Mouse (Mus musculus): ENCODE data around the gene Tyro3. TPM values are rescaled to one million over a fixed set of nuclear protein-coding genes. Genes with fewer than 3 reads are reported as not detected.

The Tyro3 gene
- polyA plus RNA-seq (2012; rRNA removed): 18.0 and 21.9 TPM in 2 replicates

DNA sequence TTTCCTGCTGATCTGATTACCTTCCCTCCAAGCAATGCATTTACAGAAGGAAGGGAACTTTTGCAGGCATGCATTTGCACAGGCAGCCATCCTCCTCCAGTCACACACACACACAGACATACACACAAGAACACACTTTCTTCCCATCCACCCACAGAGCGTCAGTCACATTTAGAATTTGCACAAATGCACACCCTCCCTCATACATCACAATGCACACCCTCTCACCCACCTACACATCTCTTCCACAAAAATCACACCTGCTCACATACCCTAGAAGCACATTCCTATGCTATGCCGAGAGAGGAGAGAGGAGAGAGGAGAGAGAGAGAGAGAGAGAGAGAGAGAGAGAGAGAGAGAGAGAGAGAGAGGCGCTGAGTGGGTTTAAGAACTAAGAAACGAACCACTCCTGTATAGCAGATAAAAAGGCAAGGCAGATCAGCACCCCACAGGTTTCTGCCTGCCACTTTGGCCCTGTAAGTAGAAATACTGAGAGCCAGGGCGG, at the start of gene Tyro3:
Gene Tyro3 (plus strand): TSS at position 455 of the 505 bp plus-strand sequence.

DNA sequence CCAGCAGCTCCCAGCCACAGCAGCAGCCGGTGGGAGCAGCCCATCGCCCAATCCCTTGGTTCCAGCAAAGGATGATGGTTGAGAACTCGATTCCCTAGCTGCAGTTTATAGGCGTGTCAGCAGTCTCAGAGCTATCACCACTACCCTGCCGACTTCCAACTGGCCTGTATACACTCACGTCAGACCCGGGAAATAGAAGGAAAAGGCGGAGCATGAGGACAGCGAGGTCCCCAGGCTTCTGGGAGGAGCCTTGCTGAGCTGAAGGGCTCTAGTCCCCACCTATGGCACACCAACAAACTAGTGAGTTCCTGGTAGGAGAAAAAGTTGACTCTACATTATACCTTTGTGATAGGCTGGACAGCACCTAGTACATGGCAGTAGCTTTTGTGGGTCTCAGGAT, 37.3 kb upstream of the Tyro3 start, which contains the start of gene Ltk:
Gene Ltk (minus strand): TSS at position 181 of the 400 bp plus-strand sequence.

DNA sequence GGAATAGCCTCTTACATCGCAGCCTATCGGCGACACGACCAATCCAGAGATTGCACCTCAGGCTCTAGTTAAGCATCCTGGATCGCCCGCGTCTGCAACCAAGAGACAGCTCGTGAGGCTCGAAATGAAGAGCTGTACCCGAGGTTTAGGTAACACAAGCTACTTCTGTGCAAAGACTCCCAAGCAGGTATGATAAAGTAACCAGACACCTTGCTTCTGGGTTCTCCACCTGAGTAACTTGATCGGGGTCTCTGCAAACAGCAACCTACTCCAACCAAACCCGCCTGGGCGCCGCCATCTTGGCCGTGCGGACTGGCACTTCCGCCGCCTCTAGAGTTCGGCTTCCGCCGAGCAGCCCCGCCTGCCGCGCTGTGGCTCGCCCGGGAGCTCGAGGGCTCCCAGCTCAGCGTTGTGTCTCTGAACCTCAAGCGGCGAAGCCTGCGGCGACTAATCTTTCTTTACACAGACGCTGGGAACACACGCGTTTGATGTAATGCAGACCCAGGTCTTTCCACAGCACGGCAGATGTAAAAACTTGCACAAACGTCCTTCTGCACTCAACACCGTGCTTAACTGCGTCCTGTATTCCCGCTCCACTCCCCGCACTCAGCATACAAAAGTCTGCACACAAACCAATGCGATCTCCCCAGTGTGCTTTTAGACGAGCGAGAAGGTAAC, 10.2 kb upstream of the Tyro3 start, which contains the start of gene Rpap1:
Gene Rpap1 (minus strand): TSS at position 332 of the 678 bp plus-strand sequence.

Other genes with a start within 250 kb of the Tyro3 start
- gene Nusap1, start 179.4 kb upstream of the Tyro3 start, polyA plus RNA-seq (2012; rRNA removed): 0.10 and 0.21 TPM in 2 replicates
- gene Oip5, start 179.3 kb upstream of the Tyro3 start, polyA plus RNA-seq (2012; rRNA removed): 2.5 and 3.0 TPM in 2 replicates
- 0.22 and 0.49 TPM in 2 replicates for gene Ndufaf1, start 134.9 kb upstream of the Tyro3 start, polyA plus RNA-seq (2012; rRNA removed)
- 3.2 and 3.7 TPM in 2 replicates for gene Rtf1, start 122.7 kb upstream of the Tyro3 start, polyA plus RNA-seq (2012; rRNA removed)
- 10.1 and 12.8 TPM in 2 replicates for gene Itpka, start 55.4 kb upstream of the Tyro3 start, polyA plus RNA-seq (2012; rRNA removed)
- gene Ltk, start 37.3 kb upstream of the Tyro3 start, polyA plus RNA-seq (2012; rRNA removed): 7.0 and 8.8 TPM in 2 replicates
- 14.0 and 14.1 TPM in 2 replicates for gene Rpap1, start 10.2 kb upstream of the Tyro3 start, polyA plus RNA-seq (2012; rRNA removed)
- gene Mga, start 99.5 kb downstream of the Tyro3 start, polyA plus RNA-seq (2012; rRNA removed): 1.4 and 3.3 TPM in 2 replicates
- 3.8 and 4.6 TPM in 2 replicates for gene Mapkbp1, start 175.0 kb downstream of the Tyro3 start, polyA plus RNA-seq (2012; rRNA removed)
- 6.9 and 9.7 TPM in 2 replicates for gene Jmjd7, start 229.8 kb downstream of the Tyro3 start, polyA plus RNA-seq (2012; rRNA removed)
- 2.3 and 5.4 TPM in 2 replicates for gene Gm28042, start 229.8 kb downstream of the Tyro3 start, polyA plus RNA-seq (2012; rRNA removed)
- 22.4 and 28.4 TPM in 2 replicates for gene Pla2g4b, start 235.7 kb downstream of the Tyro3 start, polyA plus RNA-seq (2012; rRNA removed)

Measured in stomach, adult 2 months (tissue).